Mouse (Mus musculus): ENCODE measurements around the gene Esrrb.

Esrrb gene

GRCm38 (mm10) chr12:86539511-86539910, 178.6 kb downstream of the Esrrb start:
- Histone ChIP-seq H3K27me3 (ENCODE audit: control insufficient read depth, insufficient read depth, low read length, poor library complexity, severe bottlenecking) (peaks cover 1% of the 10 kb centered on the region; the same call in 1 of the 2 replicates), H3K36me3 (ENCODE audit: control insufficient read depth, insufficient read depth, low read length, poor library complexity, severe bottlenecking) (no peaks in the 10 kb centered on the region)
- DNase-seq (ENCODE audit: low read depth, low spot score) = no peak

GRCm38 (mm10) chr12:86547808-86548207, 186.9 kb downstream of the Esrrb start:
- no peaks in the 10 kb centered on the region for H3K36me3 ChIP-seq (ENCODE audit: control insufficient read depth, insufficient read depth, low read length, poor library complexity, severe bottlenecking)
- DNase-seq (ENCODE audit: low read depth, low spot score) = no peak
- no peaks in the 10 kb centered on the region for H3K27me3 ChIP-seq (ENCODE audit: control insufficient read depth, insufficient read depth, low read length, poor library complexity, severe bottlenecking)

GRCm38 (mm10) chr12:86553037-86553436, 192.1 kb downstream of the Esrrb start:
- no peaks in the 10 kb centered on the region for H3K27me3 ChIP-seq (ENCODE audit: control insufficient read depth, insufficient read depth, low read length, poor library complexity, severe bottlenecking)
- no peak for DNase-seq (ENCODE audit: low read depth, low spot score)
- H3K36me3 ChIP-seq (ENCODE audit: control insufficient read depth, insufficient read depth, low read length, poor library complexity, severe bottlenecking) = no peaks in the 10 kb centered on the region

- no peaks in the 10 kb centered on the region for H3K36me3 ChIP-seq (ENCODE audit: control insufficient read depth, insufficient read depth, low read length, poor library complexity, severe bottlenecking)
- peak; percentile 23 for DNase-seq (ENCODE audit: low read depth, low spot score)
- no peaks in the 10 kb centered on the region for H3K27me3 ChIP-seq (ENCODE audit: control insufficient read depth, insufficient read depth, low read length, poor library complexity, severe bottlenecking)
Measured at GRCm38 (mm10) chr12:86556796-86557517, 196.0 kb downstream of the Esrrb start.

GRCm38 (mm10) chr12:86558889-86559288, 198.0 kb downstream of the Esrrb start:
- H3K27me3 ChIP-seq (ENCODE audit: control insufficient read depth, insufficient read depth, low read length, poor library complexity, severe bottlenecking) = no peaks in the 10 kb centered on the region
- H3K36me3 ChIP-seq (ENCODE audit: control insufficient read depth, insufficient read depth, low read length, poor library complexity, severe bottlenecking) = no peaks in the 10 kb centered on the region
- DNase-seq (ENCODE audit: low read depth, low spot score) = no peak

GRCm38 (mm10) chr12:86562705-86563104, 201.8 kb downstream of the Esrrb start:
- no peak for DNase-seq (ENCODE audit: low read depth, low spot score)
- no peaks in the 10 kb centered on the region for H3K36me3 ChIP-seq (ENCODE audit: control insufficient read depth, insufficient read depth, low read length, poor library complexity, severe bottlenecking)
- H3K27me3 ChIP-seq (ENCODE audit: control insufficient read depth, insufficient read depth, low read length, poor library complexity, severe bottlenecking) = no peaks in the 10 kb centered on the region

GRCm38 (mm10) chr12:86565996-86566395, 205.1 kb downstream of the Esrrb start:
- no peaks in the 10 kb centered on the region for H3K27me3 ChIP-seq (ENCODE audit: control insufficient read depth, insufficient read depth, low read length, poor library complexity, severe bottlenecking)
- DNase-seq (ENCODE audit: low read depth, low spot score) = no peak
- no peaks in the 10 kb centered on the region for H3K36me3 ChIP-seq (ENCODE audit: control insufficient read depth, insufficient read depth, low read length, poor library complexity, severe bottlenecking)

Measured in splenic B cell, adult 2 months (primary cell).